Mouse (Mus musculus) ES-CJ7 (cell line): ENCODE measurements around the gene Sorbs2.
A peak's percentile ranks its signal among the peaks of the same experiment; 100 is the strongest.

Source experiments
- DNase-seq: peaks from one replicate; pipeline ENCODE4 v3.0.0; 2011; ENCODE audit warnings: low read depth, low spot score

Sorbs2 gene

DNA sequence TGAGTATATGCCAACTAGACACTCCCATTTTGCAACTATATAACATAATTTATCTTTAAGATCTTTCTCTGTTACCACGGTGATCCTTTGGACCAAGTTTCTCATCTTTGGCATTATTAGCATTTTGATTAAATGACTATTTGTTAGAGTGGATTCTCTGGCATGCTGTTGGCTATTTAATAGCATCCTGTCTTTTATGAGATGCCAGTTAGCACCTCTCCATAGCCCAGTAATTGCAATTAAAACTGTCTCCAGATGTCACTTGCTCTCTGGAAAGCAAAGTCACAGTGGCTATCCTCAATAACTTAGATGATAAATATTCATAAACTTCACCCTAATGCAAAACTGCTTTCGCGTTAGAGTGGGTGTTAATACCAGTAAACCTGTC is 170.3 kb downstream of the Sorbs2 start:
- DNase-seq: no peak

DNA sequence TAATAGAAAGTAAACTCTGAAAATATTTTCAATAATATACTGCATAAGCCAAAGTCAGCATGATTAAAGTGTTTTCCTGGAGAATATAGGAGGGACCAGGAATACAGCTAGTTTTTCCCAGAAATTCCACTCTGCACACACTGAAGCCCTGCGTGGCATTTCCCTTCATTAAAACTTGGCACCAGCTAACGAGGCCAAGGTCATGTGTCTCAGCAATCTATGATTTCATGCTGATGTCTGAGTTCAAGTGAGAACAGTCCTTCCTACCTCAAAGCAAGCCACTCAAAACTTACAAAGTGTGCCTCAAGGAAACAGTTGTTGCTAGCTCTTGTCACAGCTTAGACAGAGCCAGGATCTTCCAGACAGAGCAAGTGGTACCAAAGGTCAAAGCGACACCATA is 173.6 kb downstream of the Sorbs2 start:
- DNase-seq: no peak

DNA sequence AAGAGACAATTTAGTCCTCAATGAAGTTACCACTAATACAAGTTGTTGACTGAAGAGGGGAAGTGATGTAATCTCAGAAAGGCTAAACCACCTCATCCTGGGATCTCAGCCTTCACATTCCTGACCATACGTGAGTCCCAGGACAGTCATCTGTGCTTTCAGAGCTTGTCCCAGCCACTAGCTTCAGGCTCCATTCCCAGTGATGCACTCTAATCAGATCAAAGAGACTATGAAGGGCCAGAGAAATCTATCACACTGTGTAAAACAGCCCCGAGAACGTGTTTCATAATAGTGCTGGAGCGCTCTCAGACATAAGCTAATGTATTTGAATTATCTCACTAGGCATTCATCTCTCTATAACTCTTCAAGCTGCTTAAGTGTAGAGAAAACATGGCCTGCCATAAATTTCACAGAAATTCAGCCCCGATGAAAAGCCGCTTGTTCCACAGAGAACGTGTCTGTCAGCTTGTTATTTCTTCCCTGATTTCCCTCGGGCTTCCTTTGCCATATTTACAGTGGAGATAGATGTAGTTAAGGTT is 175.3 kb downstream of the Sorbs2 start:
- DNase-seq: no peak

DNA sequence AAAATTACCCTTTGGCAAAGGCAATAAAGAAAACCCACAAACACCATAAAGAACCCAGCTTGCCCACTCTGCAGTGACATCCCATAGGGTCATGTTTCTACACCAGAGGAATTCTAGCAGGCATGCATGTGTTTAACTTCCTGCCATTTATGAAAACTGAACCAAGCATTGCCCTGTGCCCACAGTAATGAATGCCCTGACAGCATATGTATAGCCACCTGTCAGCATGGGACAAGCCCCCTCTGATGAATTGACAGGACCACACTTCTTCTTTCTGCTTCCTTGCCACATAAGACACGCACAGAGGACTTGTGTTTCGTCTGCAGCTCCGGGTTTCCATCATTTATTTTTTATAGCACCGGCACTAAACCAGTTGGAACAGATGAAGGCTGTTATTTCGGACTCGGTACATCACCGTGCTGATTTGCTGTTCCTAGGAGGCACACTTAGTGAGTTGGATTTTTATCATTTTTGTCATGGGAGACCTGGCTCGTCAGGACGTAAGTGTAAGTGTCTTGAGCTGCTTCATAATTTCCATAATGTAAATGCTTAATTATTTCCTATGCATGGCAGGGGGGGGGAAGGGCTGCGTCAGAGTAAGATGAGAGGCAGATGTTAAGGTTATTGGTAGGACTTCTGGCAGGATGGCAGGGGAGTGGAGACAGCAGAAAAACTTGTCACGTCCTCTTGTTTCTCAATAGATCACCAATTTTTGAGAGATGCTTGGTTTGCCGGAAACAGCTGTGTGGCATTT is 180.5 kb downstream of the Sorbs2 start:
- DNase-seq: no peak

DNA sequence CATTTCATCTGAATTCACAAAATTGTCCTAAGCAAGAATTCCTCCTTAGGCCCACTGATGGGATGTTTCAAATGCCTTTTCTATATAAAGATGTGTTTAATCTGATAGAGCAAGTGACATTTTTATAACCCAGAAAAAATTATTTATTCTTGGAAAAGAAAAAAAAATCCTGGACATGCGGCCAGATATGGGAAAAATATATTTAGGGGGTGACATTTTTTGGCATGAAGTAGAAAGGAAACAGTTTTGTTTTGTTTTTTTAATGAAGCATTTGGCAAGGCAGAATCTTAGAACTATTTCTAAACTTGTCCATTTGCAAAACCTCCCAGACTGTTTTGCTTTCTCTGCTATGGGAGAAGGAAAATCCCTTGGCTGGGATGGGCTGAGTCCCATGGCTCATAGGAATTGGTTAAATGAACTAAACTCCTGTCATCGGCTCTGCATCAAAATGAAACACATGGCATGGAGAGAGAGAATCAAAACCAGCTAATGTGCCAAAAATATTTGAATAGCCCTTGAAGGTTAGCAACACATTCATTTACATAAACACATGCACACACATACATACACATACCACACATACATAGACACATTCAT is 182.1 kb downstream of the Sorbs2 start:
- DNase-seq: no peak

DNA sequence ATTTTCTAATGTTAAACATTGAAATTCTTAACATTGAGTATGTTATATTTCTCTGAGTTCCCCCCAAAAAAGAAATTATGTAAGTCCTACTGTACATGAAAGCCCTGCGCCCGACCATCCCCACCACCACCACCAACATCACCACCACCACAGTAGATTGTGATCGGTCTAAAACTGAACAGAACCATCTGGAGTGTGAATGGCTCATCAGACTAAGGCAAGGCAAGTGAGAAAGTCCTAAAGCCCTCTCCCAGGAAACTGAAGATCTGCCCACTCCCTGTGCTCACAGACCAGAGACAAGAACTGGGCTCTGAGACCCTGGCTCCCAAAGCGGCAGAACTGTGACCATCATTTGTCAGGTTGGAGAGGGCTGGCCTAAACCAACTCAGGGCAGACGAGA is 192.5 kb downstream of the Sorbs2 start:
- no peak for DNase-seq

DNA sequence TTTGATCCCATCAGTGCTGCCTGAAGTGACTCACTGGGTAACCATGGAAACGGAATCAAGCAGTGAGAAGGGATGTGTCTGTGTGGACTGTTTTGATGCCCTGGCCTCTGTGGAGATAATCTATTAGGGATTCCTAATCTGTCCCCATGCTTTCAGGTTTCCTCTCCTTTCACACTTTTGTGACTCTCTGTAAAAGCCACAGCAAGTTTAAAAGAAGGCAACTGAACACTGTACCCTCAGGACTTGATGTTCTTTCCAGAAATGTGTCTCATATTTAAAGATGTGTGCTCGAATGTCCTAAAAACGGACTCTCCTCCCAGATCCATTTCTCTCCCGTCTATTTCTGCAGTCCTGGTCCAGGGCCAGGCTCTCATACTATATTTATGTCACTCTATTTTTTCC is 196.1 kb downstream of the Sorbs2 start:
- DNase-seq: no peak

DNA sequence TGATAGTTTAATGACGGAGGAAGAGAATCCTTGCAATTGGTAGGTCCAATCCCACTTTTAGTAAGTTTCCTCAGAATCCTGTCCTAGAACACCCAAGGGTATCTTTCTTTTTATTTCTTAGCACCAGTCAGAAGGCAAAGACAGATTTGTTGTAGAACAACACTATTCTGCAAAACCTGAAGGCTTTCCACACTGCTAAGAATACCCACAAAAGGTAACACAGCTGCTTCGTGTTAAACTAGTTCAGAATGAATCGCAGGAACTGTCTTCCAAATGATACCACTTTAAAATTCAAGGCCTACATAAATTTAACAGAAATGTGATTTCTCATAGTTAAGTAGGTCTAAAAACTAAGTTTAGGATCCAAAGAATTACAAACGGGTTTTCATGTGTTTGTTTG is 201.5 kb downstream of the Sorbs2 start:
- DNase-seq: no peak

DNA sequence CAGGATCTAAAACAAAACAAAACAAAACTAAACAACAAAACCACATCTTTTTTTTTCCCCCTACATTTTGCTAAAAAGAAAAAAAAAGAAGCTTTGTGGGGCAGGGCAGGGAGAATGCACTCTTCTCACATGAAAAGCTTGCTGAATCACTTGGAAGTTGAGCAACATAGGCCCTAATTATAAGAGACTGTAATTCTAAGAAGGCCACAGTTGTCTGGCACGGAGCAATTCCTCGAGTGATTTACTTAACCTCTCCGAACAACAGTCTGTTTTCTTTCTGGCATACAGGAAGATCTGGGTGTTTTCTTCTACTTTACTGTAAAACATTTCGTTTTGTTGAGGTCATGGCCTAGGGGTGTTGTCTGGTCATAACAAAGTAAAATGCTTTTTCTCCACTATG is 202.1 kb downstream of the Sorbs2 start:
- no peak for DNase-seq

DNA sequence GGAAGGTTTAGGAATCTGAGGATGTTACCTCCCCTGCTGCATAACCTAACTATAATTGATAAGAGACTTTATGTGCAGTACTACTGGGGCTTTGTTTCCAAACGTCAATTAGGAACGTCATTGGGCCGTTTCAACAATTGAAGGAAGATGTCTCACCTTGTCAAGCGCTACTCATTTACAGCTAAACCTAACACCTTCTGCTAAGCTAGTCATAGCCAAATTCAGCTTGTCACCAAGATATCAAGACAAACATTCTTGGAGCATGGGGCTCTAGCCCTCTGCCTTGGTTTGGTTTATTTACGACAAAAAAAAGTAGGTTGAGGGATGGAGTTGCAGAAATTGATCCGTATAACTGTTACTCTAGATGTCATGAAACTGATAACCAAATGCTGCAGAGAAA is 205.0 kb downstream of the Sorbs2 start:
- no peak for DNase-seq

DNA sequence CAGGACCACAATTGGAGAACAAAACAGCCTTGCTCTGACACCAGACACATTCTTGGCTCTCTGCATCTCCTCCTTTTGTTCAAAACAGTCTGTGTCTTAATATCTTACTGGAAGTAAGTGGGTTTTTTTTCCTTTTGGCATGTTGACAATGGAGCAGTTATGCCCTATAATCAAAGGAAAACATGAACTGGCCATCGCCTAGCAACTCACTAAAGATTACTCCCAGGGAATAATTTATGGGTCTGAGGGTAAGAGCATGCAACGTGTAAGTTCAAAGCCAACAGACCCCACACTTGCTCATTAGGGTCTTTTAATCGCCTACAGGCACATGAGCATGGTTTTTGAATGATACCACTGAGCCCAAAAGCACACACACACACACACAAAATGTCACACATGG is 207.2 kb downstream of the Sorbs2 start:
- DNase-seq: no peak

DNA sequence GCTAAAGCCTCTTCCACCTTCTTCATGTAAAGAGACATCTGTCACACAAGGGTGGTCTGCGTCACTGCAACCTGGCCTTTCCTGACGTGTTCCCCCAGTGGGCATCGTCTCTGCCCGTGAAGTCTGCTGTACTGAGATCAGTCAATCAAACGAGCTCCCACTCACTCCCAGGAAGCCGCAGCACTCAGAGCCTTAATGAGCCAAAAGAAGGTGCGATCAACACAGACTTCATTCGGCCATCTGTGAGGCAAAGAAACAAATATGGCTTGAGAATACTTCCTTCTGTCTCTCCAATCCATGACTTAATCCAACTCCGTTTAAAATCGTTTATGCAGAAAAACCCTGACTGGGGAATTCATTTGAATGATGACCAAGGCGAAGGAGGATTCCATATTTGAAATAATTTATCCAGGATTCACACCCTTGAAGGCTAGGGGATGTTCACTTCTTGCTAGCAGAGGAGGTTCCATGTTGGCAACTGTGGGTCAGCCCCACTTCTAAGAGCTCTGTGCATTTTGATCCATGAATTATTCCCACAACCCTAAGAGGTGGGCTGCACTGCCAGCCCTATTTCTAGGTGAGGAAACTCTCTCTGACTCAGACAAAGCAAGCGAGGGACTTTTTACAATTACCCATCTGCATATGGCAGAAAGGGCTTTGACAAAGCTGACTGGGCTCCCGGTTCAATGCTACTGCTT is 207.9 kb downstream of the Sorbs2 start:
- DNase-seq: no peak

DNA sequence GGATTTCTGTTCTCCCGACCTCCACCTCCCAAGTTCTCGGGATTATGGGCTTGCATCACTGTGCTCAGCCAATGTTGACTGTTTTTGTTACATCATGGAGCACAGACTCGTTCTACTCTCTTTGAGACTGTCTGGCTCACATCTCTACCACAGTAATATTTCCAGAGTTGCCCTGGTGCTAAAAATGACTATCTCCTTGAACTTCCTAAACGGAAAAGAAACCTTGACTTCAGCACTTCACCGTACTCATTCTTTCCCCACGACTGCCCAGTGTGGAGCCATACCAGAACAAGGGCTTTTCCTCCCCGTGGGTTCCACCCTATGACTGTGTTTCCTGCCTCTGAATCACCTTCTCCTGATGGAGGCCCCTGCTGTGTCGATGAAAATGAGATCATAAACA is 212.2 kb downstream of the Sorbs2 start:
- no peak for DNase-seq

DNA sequence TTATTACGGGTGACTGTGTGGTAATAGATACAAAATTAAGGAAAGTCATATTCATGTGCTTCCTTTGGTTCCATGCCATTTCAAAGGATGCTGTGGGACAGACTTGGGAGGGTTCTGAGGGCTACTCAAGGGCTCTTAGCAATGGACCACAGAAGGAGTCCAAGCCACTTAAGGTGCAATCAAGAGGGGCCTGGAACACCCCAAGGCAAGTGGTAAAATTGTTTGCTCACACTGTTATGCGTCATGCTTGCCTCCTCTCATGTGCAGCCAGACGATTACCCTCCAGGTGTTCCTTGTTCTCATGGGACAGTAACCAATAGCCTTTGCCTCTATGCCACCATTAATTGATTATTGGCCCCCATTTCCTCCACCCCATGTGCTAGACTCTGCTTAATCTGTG is 216.6 kb downstream of the Sorbs2 start:
- DNase-seq: no peak

DNA sequence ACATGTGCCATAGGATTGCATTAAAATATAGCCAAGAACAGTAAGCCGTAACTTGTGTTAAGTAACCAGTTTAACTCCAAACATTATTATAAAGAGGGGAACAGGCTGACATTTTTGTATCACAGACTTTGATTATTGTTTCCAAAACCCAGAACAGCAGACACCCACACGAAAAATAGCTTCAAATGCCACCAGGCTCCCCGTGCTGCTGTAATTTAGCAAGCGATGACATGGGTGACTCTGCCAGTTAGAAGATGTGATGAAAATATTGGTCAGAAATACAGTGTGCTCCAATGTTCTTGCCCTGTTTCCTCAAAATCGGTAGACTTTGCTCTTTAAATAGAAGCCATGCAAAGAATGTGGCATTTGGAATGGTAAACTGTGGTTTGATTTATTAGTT is 217.7 kb downstream of the Sorbs2 start:
- DNase-seq: no peak

DNA sequence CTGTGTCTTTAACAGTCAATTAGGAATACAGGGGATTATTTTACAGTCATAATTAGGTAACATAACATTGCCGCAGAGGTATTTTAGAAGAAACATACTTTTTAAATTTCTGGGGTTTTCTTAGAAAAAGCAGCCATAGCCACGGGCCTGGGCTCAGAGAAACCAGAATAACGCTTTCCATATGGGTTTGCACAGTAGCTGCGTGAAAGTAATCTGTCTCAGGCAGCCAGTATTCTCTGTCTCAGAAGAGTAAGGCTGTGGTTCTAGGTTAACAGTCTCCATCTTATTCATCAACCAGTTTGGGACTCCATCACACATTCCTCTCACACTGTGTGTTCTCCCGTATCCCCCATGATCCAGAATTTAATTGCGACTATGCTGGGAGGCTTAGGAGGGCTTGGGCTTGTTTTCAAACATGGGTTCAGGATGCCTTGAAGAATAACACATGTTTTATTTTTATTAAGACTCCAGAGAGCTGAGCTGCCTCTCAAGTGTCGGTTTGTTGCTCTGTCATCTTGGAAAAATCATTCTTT is 222.3 kb downstream of the Sorbs2 start:
- no peak for DNase-seq

DNA sequence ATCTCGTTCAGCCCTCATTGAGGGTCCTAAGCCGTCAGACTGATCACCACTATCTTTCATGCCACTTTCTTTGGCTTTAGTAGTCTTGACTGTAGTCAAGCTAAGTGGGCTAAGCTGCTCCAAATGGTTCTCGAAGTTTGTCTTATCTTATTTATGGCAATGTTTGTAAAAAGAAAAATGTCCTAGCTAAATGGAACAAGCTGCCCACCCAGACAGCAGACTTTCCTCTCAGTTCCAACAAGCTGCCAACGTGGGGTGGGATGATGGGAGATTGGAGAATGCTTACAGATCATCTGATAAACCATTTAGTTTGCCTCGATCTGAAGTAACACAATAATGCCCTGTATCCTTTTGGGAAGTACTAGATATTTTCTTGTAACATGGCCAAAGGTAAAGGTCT is 223.2 kb downstream of the Sorbs2 start:
- no peak for DNase-seq

DNA sequence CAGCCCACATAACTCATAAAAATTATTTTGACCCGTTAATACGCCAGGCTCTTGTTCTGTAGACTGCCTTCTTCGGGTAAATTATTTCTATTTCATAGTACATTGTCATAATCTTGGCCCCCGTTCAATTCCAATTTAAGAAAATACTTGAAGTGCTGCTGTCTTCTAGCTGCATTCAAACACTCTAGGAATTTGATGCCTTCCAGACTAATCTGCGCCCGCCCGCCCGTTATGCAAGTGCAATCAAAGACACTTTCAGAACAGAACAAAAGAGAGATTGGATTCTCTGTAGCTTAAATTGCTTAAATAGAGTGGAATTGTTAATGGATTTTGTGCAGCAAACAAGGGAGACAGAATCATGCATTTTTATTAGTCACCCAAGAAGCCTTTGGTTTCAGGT is 226.5 kb downstream of the Sorbs2 start:
- DNase-seq: no peak

DNA sequence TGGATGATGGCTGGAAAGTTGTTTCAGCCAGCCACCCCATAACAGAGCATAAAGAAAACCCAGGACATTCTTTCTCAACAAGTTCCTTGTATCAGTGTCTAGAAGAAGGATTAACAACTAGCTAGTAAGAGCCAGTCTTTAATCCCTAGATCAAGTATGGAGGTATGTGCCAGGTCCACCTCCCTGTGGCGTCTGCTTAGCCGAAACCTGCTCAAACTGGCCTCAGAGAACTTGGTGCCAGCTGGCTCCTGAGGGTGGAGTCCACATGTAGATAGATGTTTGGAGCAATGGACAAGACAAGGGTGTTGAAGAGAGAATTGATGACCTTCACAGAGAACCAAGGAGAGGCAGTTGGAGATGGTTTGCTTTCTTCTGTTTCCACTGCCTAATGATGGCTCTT is 229.7 kb downstream of the Sorbs2 start:
- DNase-seq: peak; percentile 42

DNA sequence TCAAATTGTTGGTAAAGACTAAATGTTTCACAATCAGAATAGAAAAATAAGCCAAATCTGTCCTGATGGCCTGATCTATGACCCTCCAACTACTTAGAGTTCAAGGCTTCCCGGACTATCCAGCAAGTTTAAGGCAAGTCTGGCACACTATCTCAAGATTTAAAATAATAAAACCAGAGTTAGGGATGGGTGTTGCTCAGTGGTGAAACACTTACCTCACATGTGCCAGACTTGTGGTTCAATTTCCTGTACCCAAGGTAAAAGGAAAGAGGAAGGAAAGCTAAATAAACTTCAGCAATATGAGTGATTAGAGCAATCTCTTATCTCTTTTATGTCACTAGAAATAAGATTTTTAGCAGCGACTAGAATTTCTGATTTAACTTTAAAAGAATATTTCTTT is 235.7 kb downstream of the Sorbs2 start:
- no peak for DNase-seq

DNA sequence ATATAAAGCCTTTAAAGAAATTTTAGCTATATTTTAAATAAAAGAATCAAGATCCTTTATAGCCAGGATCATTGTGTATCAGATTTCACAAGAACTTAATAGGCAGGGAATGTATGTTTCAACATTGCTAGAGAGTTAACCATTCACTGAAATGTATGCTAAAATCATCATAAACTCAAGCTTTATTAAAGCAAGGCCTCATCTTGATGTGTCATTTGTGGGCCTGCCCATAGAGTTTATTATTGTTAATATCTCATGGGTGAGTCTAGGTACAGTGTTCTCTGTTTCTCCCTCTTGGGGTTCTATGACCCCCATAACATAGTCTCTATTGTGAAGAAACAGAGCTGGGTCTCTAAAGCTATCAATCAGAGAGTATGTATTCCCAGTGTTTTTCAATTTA is 236.2 kb downstream of the Sorbs2 start:
- DNase-seq: no peak
